Mouse (Mus musculus) liver, postnatal 0 days (tissue): Measurements from ENCODE around the gene Fbxo9.
"Not testable (repeated sequence)": the region's sequence is repeated elsewhere in the genome, so short reads cannot be mapped to it uniquely, and the experiment has no call there.

Source experiments
- CTCF ChIP-seq: sonication (generic); IDR thresholded peaks from 2 replicates; pipeline ENCODE4 v1.5.1; 2016; ENCODE audit warnings: antibody characterized with exemption, low read depth
- EP300 ChIP-seq: IDR thresholded peaks from 2 replicates; pipeline ENCODE4 v1.6.1; 2016; ENCODE audit warnings: antibody characterized with exemption, low read depth, mild to moderate bottlenecking

DNA sequence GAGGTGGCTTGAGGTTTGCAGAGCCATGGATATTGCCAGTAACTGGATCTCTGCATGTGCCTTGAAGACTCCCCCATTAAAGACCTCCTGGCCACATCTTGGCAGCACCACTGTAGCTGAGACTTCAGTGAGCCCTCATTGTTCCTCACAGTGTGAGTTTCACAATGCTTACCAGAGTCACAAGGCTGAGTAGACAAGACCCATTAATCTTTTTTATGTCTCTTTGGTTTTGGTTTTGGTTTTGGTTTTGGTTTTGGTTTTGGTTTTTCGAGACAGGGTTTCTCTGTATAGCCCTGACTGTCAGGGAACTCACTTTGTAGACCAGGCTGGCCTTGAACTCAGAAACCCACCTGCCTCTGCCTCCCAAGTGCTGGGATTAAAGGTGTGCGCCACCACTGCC lies 40.9 kb upstream of the Fbxo9 start:
- TF ChIP-seq CTCF, EP300: not testable (repeated sequence)
